11 mouse cellular contexts compared by ENCODE assay signal in the genomic region with DNA sequence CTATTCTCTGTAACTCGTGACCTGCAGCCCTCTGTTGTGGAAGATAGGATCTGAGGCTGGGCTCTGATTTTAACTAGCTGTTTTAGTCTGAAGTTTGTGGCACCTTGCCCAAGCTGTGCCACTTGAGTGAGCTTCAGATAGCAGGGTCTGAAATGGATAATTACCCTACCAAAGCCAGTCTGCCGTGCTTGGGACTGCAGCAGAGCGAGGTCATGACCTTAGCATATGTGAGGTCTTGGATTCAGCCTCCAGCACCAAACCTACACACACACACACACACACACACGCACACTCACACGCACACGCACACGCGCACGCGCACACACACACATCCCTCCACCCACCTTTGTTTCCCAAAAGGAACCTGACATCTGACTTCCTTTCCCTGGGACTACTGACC. TPM values are rescaled to one million over a fixed set of nuclear protein-coding genes. Genes with fewer than 3 reads are reported as not detected.
DNase-seq lines count a peak whose midpoint lies in the region; ATAC-seq lines count a peak whose summit lies in the region.
"Had no signal": no experiment of that assay in that cellular context is flagged by ENCODE, and none has a peak within 500 bp of the region (broad histone marks: within the 10 kb centered on the region; RNA-seq: fewer than 3 reads in every experiment).

No protein-coding gene starts in this region.

- peak; percentile 54 for DNase-seq in left cerebral cortex, postnatal 4 days
- no peak for DNase-seq in left cerebral cortex, postnatal 36 days (ENCODE audit: low spot score in 2 of 2)
- peak; percentile 50 for DNase-seq in embryo, embryonic 10.5 days (ENCODE audit: low spot score)
- DNase-seq in heart, postnatal 4 days: peak; percentile 41
- DNase-seq in mesoderm, embryonic 11.5 days (ENCODE audit: low read depth, low spot score): peak; percentile 32
- DNase-seq in thymus, postnatal 10 days (ENCODE audit: low spot score in 2 of 2): no peak
- DNase-seq: adrenal gland, adult 2 months; cerebellum, adult 18-20 months; gastrocnemius, postnatal 25 days; thymus, postnatal 4 days had no signal

- intact Hi-C loops in left cerebral cortex, postnatal 4 days (cut with DNase I): no loop called here
- intact Hi-C loops in left cerebral cortex, postnatal 36 days (cut with DNase I): no loop called here

- no peak for ATAC-seq in activated CD4-positive, CD25-positive, alpha-beta regulatory T cell, adult 4 months

RNA-seq across cellular contexts. Expression of gene Nfat5, which starts 27.5 kb away (rescaled TPM):
- 10 to 100 TPM; 38.6 to 40.6 TPM for total RNA-seq in left cerebral cortex, postnatal 4 days (2021)
- total RNA-seq in left cerebral cortex, postnatal 36 days (2021): 10 to 100 TPM; 46.3 to 60.9 TPM
- 10 to 100 TPM; 46.5 to 49.4 TPM for total RNA-seq in heart, postnatal 4 days (2021)
- 10 to 100 TPM; 13.4 to 16.4 TPM for polyA plus RNA-seq in activated CD4-positive, CD25-positive, alpha-beta regulatory T cell, adult 4 months (2017; shearing (Covaris generic))

Comparison
In these comparisons a context has a peak if more than half of its experiments do, and no peak if none do; other contexts are left out.
1. DNase-seq: peak in left cerebral cortex, postnatal 4 days (single experiment), embryo, embryonic 10.5 days (single experiment), heart, postnatal 4 days (single experiment) and mesoderm, embryonic 11.5 days (single experiment); none in left cerebral cortex, postnatal 36 days (0 of 2) and thymus, postnatal 10 days (0 of 2).